Mouse (Mus musculus) embryonic facial prominence, embryonic 13.5 days (tissue): ENCODE measurements at regions not wholly inside any gene's neighbourhood (a gene's known extent, or its start where the extent isn't known, plus 50 kb on each side); places are given as distances from the start of the nearest gene placed in this dataset.

ENCODE experiments used
- ATAC-seq: fragments of 200-750 bp; cut with Nextera tagmentation; 2 replicates; pipeline ENCODE4 v1.8.0; 2017; ENCODE audit warnings: low read depth; ENCODE audit not compliant: insufficient number of reproducible peaks, insufficient read depth, low FRiP score, low TSS enrichment
- H3K27ac ChIP-seq: fragments of 300-500 bp; sonication (generic); 2 replicates; pipeline ENCODE4 v1.5.1; 2015; ENCODE audit warnings: moderate library complexity, mild to moderate bottlenecking, inconsistent platforms
- H3K27me3 ChIP-seq: fragments of 300-500 bp; sonication (generic); 2 replicates; pipeline ENCODE4 v1.6.1; 2015; ENCODE audit warnings: mild to moderate bottlenecking, inconsistent platforms
- H3K36me3 ChIP-seq: fragments of 300-500 bp; sonication (generic); 2 replicates; pipeline ENCODE4 v1.6.1; 2015; ENCODE audit warnings: mild to moderate bottlenecking, inconsistent platforms
- H3K4me1 ChIP-seq: fragments of 300-500 bp; sonication (generic); 2 replicates; pipeline ENCODE4 v1.6.1; 2015; ENCODE audit warnings: inconsistent platforms
- H3K4me2 ChIP-seq: fragments of 300-500 bp; sonication (generic); 2 replicates; pipeline ENCODE4 v1.6.1; 2015; ENCODE audit warnings: moderate library complexity, mild to moderate bottlenecking, inconsistent platforms
- H3K4me3 ChIP-seq: fragments of 300-500 bp; sonication (generic); 2 replicates; pipeline ENCODE4 v1.5.1; 2015; ENCODE audit warnings: mild to moderate bottlenecking, inconsistent platforms
- H3K9ac ChIP-seq: fragments of 300-500 bp; sonication (generic); 2 replicates; pipeline ENCODE4 v1.6.1; 2015; ENCODE audit warnings: mild to moderate bottlenecking, inconsistent platforms
- H3K9me3 ChIP-seq: fragments of 300-500 bp; sonication (generic); 2 replicates; pipeline ENCODE4 v1.6.1; 2016; ENCODE audit warnings: inconsistent platforms
- WGBS: fragments of 180-500 bp; shearing (Covaris S2); methylation state at CpG from one replicate; pipeline ENCODE4 v1.1.7; 2015; ENCODE audit warnings: mixed read lengths; 5-methylcytosine and 5-hydroxymethylcytosine counted together

GRCm38 (mm10) chr15:25281942-25282341, 131.6 kb downstream of the Basp1 start:
- no peaks in the 10 kb centered on the region for H3K9me3 ChIP-seq
- H3K4me1 ChIP-seq = peaks cover 14% of the 10 kb centered on the region
- no peak overlapping the region for H3K9ac ChIP-seq
- H3K27me3 ChIP-seq = no peaks in the 10 kb centered on the region
- no peaks in the 10 kb centered on the region for H3K36me3 ChIP-seq
- no peak overlapping the region for H3K4me3 ChIP-seq
- no peak for ATAC-seq
- H3K4me2 ChIP-seq = no peak overlapping the region
- no peak overlapping the region for H3K27ac ChIP-seq

GRCm38 (mm10) chr15:25278317-25279156, 135.0 kb downstream of the Basp1 start:
- WGBS = 78% methylated on average over 6 of the region's 6 CpGs
- no peak overlapping the region for H3K4me3 ChIP-seq
- no peaks in the 10 kb centered on the region for H3K9me3 ChIP-seq
- H3K36me3 ChIP-seq = no peaks in the 10 kb centered on the region
- H3K27ac ChIP-seq = no peak overlapping the region
- 0 out of 2 replicates have a peak, but pooled peaks cover 5% of the 10 kb centered on the region for H3K4me1 ChIP-seq
- no peak overlapping the region for H3K4me2 ChIP-seq
- H3K27me3 ChIP-seq = no peaks in the 10 kb centered on the region
- no peak overlapping the region for H3K9ac ChIP-seq
- ATAC-seq = no peak

GRCm38 (mm10) chr15:25276227-25276626, 137.3 kb downstream of the Basp1 start:
- no peak overlapping the region for H3K4me3 ChIP-seq
- no peaks in the 10 kb centered on the region for H3K9me3 ChIP-seq
- ATAC-seq = no peak
- no peak overlapping the region for H3K9ac ChIP-seq
- H3K36me3 ChIP-seq = no peaks in the 10 kb centered on the region
- H3K27ac ChIP-seq = no peak overlapping the region
- WGBS = 60% methylated on average over 5 of the region's 5 CpGs
- no peaks in the 10 kb centered on the region; the same call in 1 of the 2 replicates for H3K27me3 ChIP-seq
- no peaks in the 10 kb centered on the region for H3K4me1 ChIP-seq
- H3K4me2 ChIP-seq = no peak overlapping the region

- WGBS = 89% methylated on average over 5 of the region's 5 CpGs
- Histone ChIP-seq H3K36me3 (no peaks in the 10 kb centered on the region), H3K27me3 (no peaks in the 10 kb centered on the region; the same call in 1 of the 2 replicates), H3K27ac (no peak overlapping the region), H3K9me3 (no peaks in the 10 kb centered on the region), H3K4me3 (no peak overlapping the region), H3K4me2 (no peak overlapping the region), H3K4me1 (peaks cover 5% of the 10 kb centered on the region), H3K9ac (no peak overlapping the region)
- no peak for ATAC-seq
Measured at GRCm38 (mm10) chr15:25271886-25272285, 141.7 kb downstream of the Basp1 start.

GRCm38 (mm10) chr15:25270349-25270748, 143.2 kb downstream of the Basp1 start:
- Histone ChIP-seq H3K27ac (no peak overlapping the region), H3K27me3 (no peaks in the 10 kb centered on the region; the same call in 1 of the 2 replicates), H3K9me3 (no peaks in the 10 kb centered on the region), H3K4me2 (peak overlapping the region; percentile 27), H3K4me1 (peaks cover 5% of the 10 kb centered on the region), H3K36me3 (no peaks in the 10 kb centered on the region), H3K4me3 (no peak overlapping the region), H3K9ac (no peak overlapping the region)
- no peak for ATAC-seq
- WGBS = 44% methylated on average over 10 of the region's 10 CpGs

GRCm38 (mm10) chr15:25269345-25269996, 144.1 kb downstream of the Basp1 start:
- H3K27ac ChIP-seq = no peak overlapping the region
- no peaks in the 10 kb centered on the region; the same call in 1 of the 2 replicates for H3K27me3 ChIP-seq
- H3K4me2 ChIP-seq = no peak overlapping the region
- no peak for ATAC-seq
- H3K9ac ChIP-seq = no peak overlapping the region
- no peaks in the 10 kb centered on the region for H3K9me3 ChIP-seq
- 46% methylated on average over 12 of the region's 12 CpGs for WGBS
- no peaks in the 10 kb centered on the region for H3K36me3 ChIP-seq
- peaks cover 5% of the 10 kb centered on the region for H3K4me1 ChIP-seq
- no peak overlapping the region for H3K4me3 ChIP-seq

GRCm38 (mm10) chr15:25268436-25268835, 145.1 kb downstream of the Basp1 start:
- no peaks in the 10 kb centered on the region; the same call in 1 of the 2 replicates for H3K27me3 ChIP-seq
- H3K36me3 ChIP-seq = no peaks in the 10 kb centered on the region
- no peak overlapping the region for H3K4me3 ChIP-seq
- no peak for ATAC-seq
- H3K27ac ChIP-seq = no peak overlapping the region
- H3K4me2 ChIP-seq = no peak overlapping the region
- WGBS = 52% methylated on average over 2 of the region's 2 CpGs
- H3K9me3 ChIP-seq = no peaks in the 10 kb centered on the region
- H3K9ac ChIP-seq = no peak overlapping the region
- peaks cover 5% of the 10 kb centered on the region for H3K4me1 ChIP-seq

GRCm38 (mm10) chr15:25267509-25267908, 146.1 kb downstream of the Basp1 start:
- H3K4me2 ChIP-seq = no peak overlapping the region

GRCm38 (mm10) chr15:25252648-25253567, 160.7 kb downstream of the Basp1 start:
- H3K27ac ChIP-seq = no peak overlapping the region
- H3K4me1 ChIP-seq = no peaks in the 10 kb centered on the region
- H3K27me3 ChIP-seq = no peaks in the 10 kb centered on the region
- no peak overlapping the region for H3K9ac ChIP-seq
- H3K4me3 ChIP-seq = no peak overlapping the region
- H3K9me3 ChIP-seq = no peaks in the 10 kb centered on the region
- H3K36me3 ChIP-seq = no peaks in the 10 kb centered on the region
- 76% methylated on average over 13 of the region's 13 CpGs for WGBS
- ATAC-seq = no peak
- no peak overlapping the region for H3K4me2 ChIP-seq

More at GRCm38 (mm10) chr15:25267509-25267908, 146.1 kb downstream of the Basp1 start:
- Histone ChIP-seq H3K9ac (no peak overlapping the region), H3K9me3 (no peaks in the 10 kb centered on the region), H3K27me3 (no peaks in the 10 kb centered on the region; the same call in 1 of the 2 replicates), H3K36me3 (no peaks in the 10 kb centered on the region), H3K4me3 (no peak overlapping the region), H3K27ac (no peak overlapping the region), H3K4me1 (peaks cover 5% of the 10 kb centered on the region)
- 87% methylated on average over 3 of the region's 3 CpGs for whole genome bisulfite sequencing
- no peak for ATAC-seq

- H3K27ac ChIP-seq = no peak overlapping the region
- ATAC-seq = no peak
Measured at GRCm38 (mm10) chr15:25245631-25246030, 167.9 kb downstream of the Basp1 start.

More at GRCm38 (mm10) chr15:25245631-25246030, 167.9 kb downstream of the Basp1 start:
- no peak overlapping the region for H3K9ac ChIP-seq
- no peaks in the 10 kb centered on the region for H3K27me3 ChIP-seq
- WGBS = 92% methylated on average over 8 of the region's 8 CpGs
- H3K36me3 ChIP-seq = no peaks in the 10 kb centered on the region
- no peaks in the 10 kb centered on the region for H3K4me1 ChIP-seq
- no peak overlapping the region for H3K4me2 ChIP-seq
- no peaks in the 10 kb centered on the region for H3K9me3 ChIP-seq
- H3K4me3 ChIP-seq = no peak overlapping the region
